Mouse (Mus musculus) stomach, postnatal 0 days (tissue): ENCODE results near the gene Cdh16. TPM values are rescaled to one million over a fixed set of nuclear protein-coding genes. Genes with fewer than 3 reads are reported as not detected.
"Not testable (repeated sequence)": the region's sequence is repeated elsewhere in the genome, so short reads cannot be mapped to it uniquely, and the experiment has no call there.

Experiments
- ATAC-seq: fragments of 200-750 bp; cut with Nextera tagmentation; 2 replicates; pipeline ENCODE4 v1.8.0; 2017; ENCODE audit not compliant: low FRiP score, low TSS enrichment
- DNase-seq: peaks from one replicate; pipeline ENCODE4 v3.0.0-alpha.2; 2016; ENCODE audit warnings: low spot score
- H3K27ac ChIP-seq: fragments of 300-500 bp; sonication (generic); replicated peaks from 2 replicates; pipeline ENCODE4 v1.5.1; 2014; ENCODE audit warnings: mild to moderate bottlenecking, control low read depth
- H3K27me3 ChIP-seq: fragments of 300-500 bp; sonication (generic); 2 replicates; pipeline ENCODE4 v1.6.1; 2014; ENCODE audit warnings: low read length; ENCODE audit not compliant: control insufficient read depth, insufficient read depth
- H3K36me3 ChIP-seq: fragments of 300-500 bp; sonication (generic); 2 replicates; pipeline ENCODE4 v1.6.1; 2014; ENCODE audit warnings: low read length, mixed read lengths; ENCODE audit not compliant: control insufficient read depth, insufficient read depth
- H3K4me1 ChIP-seq: fragments of 300-500 bp; sonication (generic); replicated peaks from 2 replicates; pipeline ENCODE4 v1.6.1; 2014; ENCODE audit warnings: antibody characterized with exemption; ENCODE audit not compliant: control insufficient read depth, insufficient read depth
- H3K4me2 ChIP-seq: fragments of 300-500 bp; sonication (generic); replicated peaks from 2 replicates; pipeline ENCODE4 v1.6.1; 2014; ENCODE audit warnings: low read depth, mild to moderate bottlenecking, control low read depth, moderate library complexity
- H3K4me3 ChIP-seq: fragments of 300-500 bp; sonication (generic); 2 replicates; pipeline ENCODE4 v1.5.1; 2014; ENCODE audit warnings: low read depth, low read length, control low read depth
- H3K9ac ChIP-seq: fragments of 300-500 bp; sonication (generic); 2 replicates; pipeline ENCODE4 v1.6.1; 2014; ENCODE audit warnings: mild to moderate bottlenecking, low read length, control low read depth, mixed read lengths
- H3K9me3 ChIP-seq: fragments of 300-500 bp; sonication (generic); 2 replicates; pipeline ENCODE4 v1.6.1; 2016; ENCODE audit warnings: low read length; ENCODE audit not compliant: control insufficient read depth
- CTCF ChIP-seq: IDR thresholded peaks from 2 replicates; pipeline ENCODE4 v1.5.1; 2016; ENCODE audit warnings: antibody characterized with exemption, low read depth, mild to moderate bottlenecking, moderate library complexity
- EP300 ChIP-seq: optimal IDR thresholded peaks from 2 replicates; pipeline ENCODE3; 2016; ENCODE audit warnings: antibody characterized with exemption
- WGBS: fragments of 180-500 bp; shearing (Covaris S2); extraction: QIAGEN DNeasy Blood & Tissue Kit; methylation state at CpG from one replicate; pipeline ENCODE4 v1.1.7; 2014; 5-methylcytosine and 5-hydroxymethylcytosine counted together
- polyA plus RNA-seq: library from polyadenylated mRNA; unstranded; fragments of >200 nt; fragmentation: Nextera tagmentation; extraction: Ambion mirVana; gene quantifications from 2 replicates; pipeline ENCODE4 v1.2.1, GENCODE M21; 2015

The Cdh16 gene
- polyA plus RNA-seq, 1 experiment from 2014 or later, result 0.30 TPM

- no peak overlapping the region for H3K4me3 ChIP-seq
- H3K9ac ChIP-seq, result no peak overlapping the region
- no peak for DNase-seq
- H3K4me1 ChIP-seq, result peaks cover 3% of the 10 kb centered on the region; the same call in 1 of the 2 replicates
- H3K27me3 ChIP-seq, result no peaks in the 10 kb centered on the region
- ATAC-seq, result no peak
- 0 out of 2 replicates have a peak, but pooled peaks cover 3% of the 10 kb centered on the region for H3K36me3 ChIP-seq
- H3K9me3 ChIP-seq, result no peaks in the 10 kb centered on the region
- no peak overlapping the region for H3K4me2 ChIP-seq
- no peak overlapping the region for H3K27ac ChIP-seq
- 89% methylated on average over 3 of the region's 3 CpGs for WGBS
- TF ChIP-seq EP300 (no peak), CTCF (no peak)
Observed at GRCm38 (mm10) chr8:104590284-104590683, 33.9 kb downstream of the Cdh16 start.

GRCm38 (mm10) chr8:104584522-104584921, 39.7 kb downstream of the Cdh16 start:
- ATAC-seq, result no peak

GRCm38 (mm10) chr8:104577606-104578005, 46.6 kb downstream of the Cdh16 start:
- H3K4me1 ChIP-seq, H3K27me3 ChIP-seq, H3K9me3 ChIP-seq, H3K36me3 ChIP-seq, H3K4me3 ChIP-seq, ATAC-seq, H3K9ac ChIP-seq, H3K4me2 ChIP-seq, DNase-seq, H3K27ac ChIP-seq: not testable (repeated sequence)
- whole genome bisulfite sequencing, result 73% methylated on average over 17 of the region's 17 CpGs

More at GRCm38 (mm10) chr8:104584522-104584921, 39.7 kb downstream of the Cdh16 start:
- H3K9ac ChIP-seq, result no peak overlapping the region
- no peak for DNase-seq
- no peak overlapping the region for H3K4me3 ChIP-seq
- H3K9me3 ChIP-seq, result no peaks in the 10 kb centered on the region
- no peak overlapping the region for H3K4me2 ChIP-seq
- no peaks in the 10 kb centered on the region for H3K36me3 ChIP-seq
- TF ChIP-seq CTCF, result no peak
- TF ChIP-seq EP300, result no peak
- H3K27ac ChIP-seq, result no peak overlapping the region
- no peaks in the 10 kb centered on the region for H3K27me3 ChIP-seq
- WGBS, result 48% methylated on average over 1 of the region's 1 CpGs
- H3K4me1 ChIP-seq, result no peaks in the 10 kb centered on the region

GRCm38 (mm10) chr8:104576820-104577219, 47.4 kb downstream of the Cdh16 start:
- no peaks in the 10 kb centered on the region for H3K9me3 ChIP-seq
- ATAC-seq, result no peak
- H3K27me3 ChIP-seq, result no peaks in the 10 kb centered on the region
- H3K36me3 ChIP-seq, result no peaks in the 10 kb centered on the region
- no peaks in the 10 kb centered on the region for H3K4me1 ChIP-seq
- no peak overlapping the region for H3K4me2 ChIP-seq
- TF ChIP-seq EP300, result no peak
- TF ChIP-seq CTCF, result no peak
- no peak for DNase-seq
- no peak overlapping the region for H3K9ac ChIP-seq
- no peak overlapping the region for H3K4me3 ChIP-seq
- H3K27ac ChIP-seq, result no peak overlapping the region
- WGBS, result 81% methylated on average over 3 of the region's 3 CpGs

- DNase-seq (peak; percentile 83), ATAC-seq (0 out of 2 replicates have a peak, but pooled peaks have one; percentile 57)
- H3K4me1 ChIP-seq, result no peaks in the 10 kb centered on the region
- no peaks in the 10 kb centered on the region for H3K27me3 ChIP-seq
- H3K4me2 ChIP-seq, result peak overlapping the region; percentile 78
- WGBS, result 7% methylated on average over 26 of the region's 26 CpGs
- H3K4me3 ChIP-seq, result peak overlapping the region; percentile 44
- TF ChIP-seq CTCF (peak; percentile 81), EP300 (no peak)
- no peaks in the 10 kb centered on the region for H3K9me3 ChIP-seq
- peak overlapping the region; percentile 28; the same call in 1 of the 2 replicates for H3K9ac ChIP-seq
- no peak overlapping the region for H3K27ac ChIP-seq
- H3K36me3 ChIP-seq, result no peaks in the 10 kb centered on the region
Observed at GRCm38 (mm10) chr8:104570436-104571343, 53.5 kb downstream of the Cdh16 start.

DNA sequence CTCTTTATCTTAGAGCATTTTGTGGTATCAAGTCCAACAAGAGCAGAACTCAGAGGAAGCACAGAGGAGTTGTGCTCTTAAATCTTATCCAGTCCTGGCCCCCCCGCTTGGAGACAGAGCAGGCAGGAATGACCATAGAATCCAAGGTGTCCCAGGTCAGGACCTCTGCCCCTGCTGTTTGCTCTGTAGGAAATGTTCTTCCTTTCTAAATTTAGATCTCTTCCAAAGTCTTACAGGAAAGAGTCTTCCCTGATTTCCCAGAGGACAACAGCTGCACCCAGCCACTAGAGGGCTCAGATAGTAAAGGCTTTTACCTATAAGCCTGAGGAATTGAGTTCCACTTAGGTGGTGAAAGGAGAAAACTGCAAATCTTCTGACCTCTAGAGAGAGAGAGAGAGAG, 54.6 kb downstream of the Cdh16 start:
- Histone ChIP-seq H3K9ac (no peak overlapping the region), H3K36me3 (no peaks in the 10 kb centered on the region), H3K27ac (no peak overlapping the region), H3K4me1 (no peaks in the 10 kb centered on the region), H3K27me3 (no peaks in the 10 kb centered on the region), H3K4me3 (no peak overlapping the region), H3K9me3 (no peaks in the 10 kb centered on the region), H3K4me2 (no peak overlapping the region)
- no peak for TF ChIP-seq EP300
- TF ChIP-seq CTCF, result peak; percentile 71
- WGBS, result 52% methylated on average over 1 of the region's 1 CpGs
- DNase-seq (no peak), ATAC-seq (no peak)
